Mouse (Mus musculus) stomach, embryonic 14.5 days (tissue): ENCODE measurements around the gene Pappa. TPM values are rescaled to one million over a fixed set of nuclear protein-coding genes. Genes with fewer than 3 reads are reported as not detected.

Source experiments
- ATAC-seq: fragments of 200-750 bp; cut with Nextera tagmentation; 2 replicates; pipeline ENCODE4 v1.8.0; 2017; ENCODE audit warnings: low read depth, moderate TSS enrichment; ENCODE audit not compliant: insufficient number of reproducible peaks, insufficient read depth, low FRiP score
- H3K27ac ChIP-seq: fragments of 300-500 bp; sonication (generic); 2 replicates; pipeline ENCODE4 v1.5.1; 2014; ENCODE audit warnings: mild to moderate bottlenecking, low read length, moderate library complexity, mixed read lengths
- H3K27me3 ChIP-seq: fragments of 300-500 bp; sonication (generic); 2 replicates; pipeline ENCODE4 v1.6.1; 2014; ENCODE audit warnings: low read length, control low read depth, mixed read lengths; ENCODE audit not compliant: control insufficient read depth, insufficient read depth
- H3K36me3 ChIP-seq: fragments of 300-500 bp; sonication (generic); 2 replicates; pipeline ENCODE4 v1.6.1; 2014; ENCODE audit warnings: mild to moderate bottlenecking, control low read depth, low read length, moderate library complexity, mixed read lengths; ENCODE audit not compliant: control insufficient read depth, insufficient read depth
- H3K4me1 ChIP-seq: fragments of 300-500 bp; sonication (generic); 2 replicates; pipeline ENCODE4 v1.6.1; 2014; ENCODE audit warnings: low read length, control low read depth, mixed read lengths; ENCODE audit not compliant: control insufficient read depth, insufficient read depth
- H3K4me2 ChIP-seq: fragments of 300-500 bp; sonication (generic); replicated peaks from 2 replicates; pipeline ENCODE4 v1.6.1; 2014; ENCODE audit warnings: low read depth, low read length, control low read depth
- H3K4me3 ChIP-seq: fragments of 300-500 bp; sonication (generic); 2 replicates; pipeline ENCODE4 v1.5.1; 2014; ENCODE audit warnings: low read depth, low read length, control low read depth
- H3K9ac ChIP-seq: fragments of 300-500 bp; sonication (generic); replicated peaks from 2 replicates; pipeline ENCODE4 v1.6.1; 2014; ENCODE audit warnings: low read depth, mild to moderate bottlenecking, control low read depth, low read length, moderate library complexity, mixed read lengths
- H3K9me3 ChIP-seq: fragments of 300-500 bp; sonication (generic); 2 replicates; pipeline ENCODE4 v1.6.1; 2016; ENCODE audit warnings: low read depth, low read length, control low read depth; ENCODE audit not compliant: control insufficient read depth
- WGBS: fragments of 180-500 bp; shearing (Covaris S2); extraction: QIAGEN DNeasy Blood & Tissue Kit; methylation state at CpG from one replicate; pipeline ENCODE4 v1.1.7; 2014; 5-methylcytosine and 5-hydroxymethylcytosine counted together
- polyA plus RNA-seq: library from polyadenylated mRNA; unstranded; fragments of >200 nt; fragmentation: Nextera tagmentation; extraction: Ambion mirVana; gene quantifications from 2 replicates; pipeline ENCODE4 v1.2.1, GENCODE M21; 2014

Gene Pappa
- polyA plus RNA-seq, 1 experiment from 2014 or later, result 1.3 TPM

GRCm38 (mm10) chr4:65300431-65300830 is 176.5 kb downstream of the Pappa start:
- H3K4me2 ChIP-seq, result no peak overlapping the region
- H3K9ac ChIP-seq, result no peak overlapping the region
- H3K27ac ChIP-seq, result no peak overlapping the region
- no peaks in the 10 kb centered on the region for H3K36me3 ChIP-seq
- no peaks in the 10 kb centered on the region for H3K4me1 ChIP-seq
- H3K9me3 ChIP-seq, result no peaks in the 10 kb centered on the region
- ATAC-seq, result no peak
- 87% methylated on average over 3 of the region's 3 CpGs for WGBS
- H3K4me3 ChIP-seq, result no peak overlapping the region
- no peaks in the 10 kb centered on the region for H3K27me3 ChIP-seq

- Histone ChIP-seq H3K27me3 (no peaks in the 10 kb centered on the region), H3K36me3 (no peaks in the 10 kb centered on the region), H3K9me3 (no peaks in the 10 kb centered on the region), H3K9ac (no peak overlapping the region), H3K4me3 (no peak overlapping the region), H3K27ac (no peak overlapping the region), H3K4me1 (no peaks in the 10 kb centered on the region), H3K4me2 (no peak overlapping the region)
- WGBS, result 76% methylated on average over 3 of the region's 3 CpGs
- no peak for ATAC-seq
Measured at GRCm38 (mm10) chr4:65302666-65303065, 178.7 kb downstream of the Pappa start.

GRCm38 (mm10) chr4:65317877-65318525 is 194.0 kb downstream of the Pappa start:
- Histone ChIP-seq H3K9ac (no peak overlapping the region), H3K4me1 (no peaks in the 10 kb centered on the region), H3K4me2 (no peak overlapping the region), H3K27ac (no peak overlapping the region), H3K9me3 (no peaks in the 10 kb centered on the region), H3K36me3 (no peaks in the 10 kb centered on the region), H3K4me3 (no peak overlapping the region), H3K27me3 (no peaks in the 10 kb centered on the region)
- no peak for ATAC-seq
- WGBS, result 67% methylated on average over 10 of the region's 10 CpGs

GRCm38 (mm10) chr4:65321340-65321739 is 197.4 kb downstream of the Pappa start:
- no peak overlapping the region for H3K4me3 ChIP-seq
- no peaks in the 10 kb centered on the region for H3K9me3 ChIP-seq
- no peak overlapping the region for H3K4me2 ChIP-seq
- H3K9ac ChIP-seq, result no peak overlapping the region
- no peaks in the 10 kb centered on the region for H3K27me3 ChIP-seq
- no peak for ATAC-seq
- H3K27ac ChIP-seq, result no peak overlapping the region
- H3K36me3 ChIP-seq, result no peaks in the 10 kb centered on the region
- no peaks in the 10 kb centered on the region for H3K4me1 ChIP-seq
- WGBS, result 82% methylated on average over 4 of the region's 4 CpGs

GRCm38 (mm10) chr4:65321959-65322358 is 198.0 kb downstream of the Pappa start:
- no peak overlapping the region for H3K9ac ChIP-seq
- no peak overlapping the region for H3K4me3 ChIP-seq
- H3K36me3 ChIP-seq, result no peaks in the 10 kb centered on the region
- no peaks in the 10 kb centered on the region for H3K27me3 ChIP-seq
- ATAC-seq, result no peak
- 87% methylated on average over 1 of the region's 1 CpGs for WGBS
- H3K9me3 ChIP-seq, result no peaks in the 10 kb centered on the region
- H3K4me1 ChIP-seq, result no peaks in the 10 kb centered on the region
- H3K4me2 ChIP-seq, result no peak overlapping the region
- H3K27ac ChIP-seq, result no peak overlapping the region

GRCm38 (mm10) chr4:65325816-65326215 is 201.8 kb downstream of the Pappa start:
- H3K9ac ChIP-seq, result no peak overlapping the region

GRCm38 (mm10) chr4:65328486-65329308 is 204.7 kb downstream of the Pappa start:
- Histone ChIP-seq H3K27me3 (no peaks in the 10 kb centered on the region), H3K4me2 (no peak overlapping the region), H3K27ac (no peak overlapping the region), H3K9me3 (no peaks in the 10 kb centered on the region), H3K36me3 (no peaks in the 10 kb centered on the region), H3K4me1 (no peaks in the 10 kb centered on the region), H3K9ac (no peak overlapping the region), H3K4me3 (no peak overlapping the region)
- ATAC-seq, result no peak
- 58% methylated on average over 9 of the region's 9 CpGs for WGBS

More at GRCm38 (mm10) chr4:65325816-65326215, 201.8 kb downstream of the Pappa start:
- no peaks in the 10 kb centered on the region for H3K4me1 ChIP-seq
- H3K27me3 ChIP-seq, result no peaks in the 10 kb centered on the region
- 89% methylated on average over 2 of the region's 2 CpGs for WGBS
- H3K9me3 ChIP-seq, result no peaks in the 10 kb centered on the region
- no peak overlapping the region for H3K4me3 ChIP-seq
- no peak for ATAC-seq
- no peak overlapping the region for H3K4me2 ChIP-seq
- H3K27ac ChIP-seq, result no peak overlapping the region
- H3K36me3 ChIP-seq, result no peaks in the 10 kb centered on the region

- H3K4me3 ChIP-seq, result no peak overlapping the region
- no peaks in the 10 kb centered on the region for H3K4me1 ChIP-seq
- no peak for ATAC-seq
- no peak overlapping the region for H3K9ac ChIP-seq
- 52% methylated on average over 1 of the region's 1 CpGs for WGBS
- H3K27ac ChIP-seq, result no peak overlapping the region
- H3K27me3 ChIP-seq, result no peaks in the 10 kb centered on the region
- no peak overlapping the region for H3K4me2 ChIP-seq
- no peaks in the 10 kb centered on the region for H3K36me3 ChIP-seq
- no peaks in the 10 kb centered on the region for H3K9me3 ChIP-seq
Measured at GRCm38 (mm10) chr4:65333718-65334117, 209.7 kb downstream of the Pappa start.
